Mouse (Mus musculus): Measurements from ENCODE around the gene Vmn1r45.
"Not testable (repeated sequence)": the region's sequence is repeated elsewhere in the genome, so short reads cannot be mapped to it uniquely, and the experiment has no call there.

Gene Vmn1r45

DNA sequence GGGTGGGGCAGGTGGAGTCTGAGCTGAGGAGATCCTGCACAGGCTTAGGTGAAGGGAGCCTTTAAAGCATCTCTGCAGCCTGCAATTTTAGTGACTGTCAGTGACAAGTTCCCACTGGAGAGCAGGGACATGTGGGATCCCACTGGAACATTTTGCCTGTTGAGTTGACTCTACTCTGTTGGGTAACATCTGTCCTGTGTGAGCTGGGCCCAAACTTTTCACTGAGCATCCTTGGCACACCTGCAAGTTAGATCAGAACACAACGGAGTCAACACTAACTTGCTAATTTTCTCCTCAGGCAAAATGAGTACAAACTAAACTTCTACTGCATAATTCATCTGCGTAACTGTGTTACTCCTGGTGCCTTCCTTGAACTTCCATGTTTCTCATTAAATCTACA is at the start of gene Vmn1r45:
Gene Vmn1r45 (minus strand): TSS at position 101 of the 400 bp plus-strand sequence.
- DNase-seq, result not testable (repeated sequence)

DNA sequence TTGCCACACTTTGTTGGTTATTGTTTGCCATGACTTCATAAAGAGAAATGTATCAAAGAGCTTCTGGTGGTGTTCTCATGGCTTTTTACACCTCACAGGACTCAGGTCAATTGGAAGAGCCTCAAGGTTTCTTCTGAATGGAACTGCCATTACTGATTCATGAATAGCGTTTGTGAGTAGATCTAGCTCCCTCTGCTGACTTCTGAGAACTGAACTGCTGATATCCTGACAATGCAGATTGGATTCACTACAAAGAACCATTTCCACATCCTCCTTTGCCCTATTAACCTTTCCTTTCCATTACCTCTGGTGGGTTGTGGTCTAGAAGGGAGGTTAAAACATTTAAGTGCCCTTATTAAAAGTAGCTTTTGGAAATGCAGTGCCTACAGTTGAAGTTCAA is 45.6 kb upstream of the Vmn1r45 start:
- DNase-seq, result no peak

DNA sequence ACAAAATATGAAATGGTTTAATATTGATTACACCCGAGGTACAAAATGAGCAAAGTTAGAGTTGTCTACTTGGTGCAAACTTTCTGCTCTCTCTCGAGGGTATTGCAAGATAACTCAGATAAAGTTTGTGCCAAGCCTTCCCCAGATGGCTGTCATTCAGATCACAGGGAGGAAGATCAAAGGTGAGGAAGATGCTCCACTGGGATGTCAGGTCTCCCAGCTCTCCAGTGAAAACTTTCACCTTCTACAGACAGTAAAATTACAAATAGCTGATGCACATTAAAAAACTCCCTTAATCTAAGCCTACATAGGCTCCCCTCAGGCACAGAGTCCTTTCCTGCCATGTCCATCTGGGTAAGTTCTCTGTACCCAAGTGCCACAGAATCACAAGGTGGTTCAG is 28.6 kb upstream of the Vmn1r45 start, which contains the start of gene Vmn1r46:
Gene Vmn1r46 (plus strand): TSS at position 301 of the 400 bp plus-strand sequence.
- DNase-seq, result no peak

DNA sequence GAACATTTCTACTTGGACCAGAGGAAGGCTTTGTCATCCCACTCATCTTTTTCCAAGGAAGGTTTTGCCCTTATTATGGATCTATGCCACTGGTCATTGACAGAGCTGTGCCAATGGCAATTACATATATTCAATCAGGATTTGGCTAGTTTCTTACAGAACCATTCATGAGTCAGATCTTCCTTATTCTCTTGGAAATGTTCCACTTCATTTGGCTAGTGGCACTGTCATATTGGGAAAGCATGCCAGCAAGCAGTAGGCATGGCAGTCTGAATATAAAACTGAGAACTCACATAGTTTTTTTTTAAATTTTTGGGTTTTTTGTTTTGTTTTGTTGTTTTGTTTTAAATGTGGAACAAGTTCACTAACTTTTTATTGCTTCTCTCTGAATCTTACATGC is 25.9 kb upstream of the Vmn1r45 start:
- DNase-seq, result no peak

DNA sequence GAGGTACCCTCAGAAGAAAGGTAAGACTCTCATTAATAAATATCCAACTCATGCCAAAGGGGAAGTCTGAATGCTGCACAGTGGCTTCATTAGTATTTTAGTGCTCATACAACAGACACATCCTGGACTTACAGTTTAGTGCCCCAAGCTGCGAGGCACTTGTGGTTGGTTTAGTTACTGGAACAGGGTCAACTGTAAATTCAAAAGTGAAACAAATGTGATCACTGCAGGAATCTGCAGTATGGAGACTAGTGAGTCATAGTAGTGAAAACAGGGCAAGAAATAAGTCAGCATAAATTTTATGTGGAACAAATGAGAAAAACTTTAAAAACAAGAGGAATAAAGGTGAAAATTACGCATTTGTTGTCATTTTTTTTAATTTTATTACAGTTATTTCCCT is 13.2 kb upstream of the Vmn1r45 start:
- DNase-seq, result no peak

DNA sequence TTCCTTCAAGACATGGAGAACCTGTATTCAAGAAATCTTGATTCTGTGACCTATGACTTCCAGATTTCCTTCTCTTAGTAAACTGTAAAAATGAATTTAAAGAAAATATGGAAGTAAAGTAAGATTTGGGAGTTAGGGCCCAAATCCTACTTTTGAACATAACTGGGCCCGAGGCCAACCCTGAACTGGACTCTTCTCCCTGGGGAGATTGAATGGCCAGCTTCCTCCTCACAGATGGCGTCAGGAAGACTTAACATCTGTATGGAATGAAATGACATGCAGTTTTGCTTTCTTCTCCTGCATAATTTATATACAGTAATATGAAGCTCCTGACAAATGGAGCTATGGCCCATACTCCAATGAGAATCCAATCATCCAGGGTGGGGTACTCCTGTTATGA is 528 bp upstream of the Vmn1r45 start:
- no peak for DNase-seq

DNA sequence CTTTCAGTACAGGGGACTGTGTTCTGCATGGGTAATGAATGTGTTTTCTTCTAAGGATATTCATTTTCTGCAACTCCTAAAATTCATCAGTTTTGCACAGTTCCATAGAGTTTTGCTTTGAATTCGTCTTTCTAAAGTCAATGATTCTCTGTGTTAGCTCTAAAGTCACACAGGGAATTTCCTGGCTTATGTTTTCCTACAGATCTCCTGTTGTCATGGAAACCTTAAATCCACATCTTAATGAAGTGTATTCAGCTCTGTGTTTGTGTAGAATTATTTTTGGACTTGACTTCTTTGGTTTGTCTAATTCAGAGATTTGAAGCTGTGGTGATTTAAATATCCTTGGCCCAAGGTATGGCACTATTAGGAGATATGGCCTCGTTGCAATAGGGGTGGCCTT is 56.6 kb downstream of the Vmn1r45 start:
- DNase-seq, result no peak

DNA sequence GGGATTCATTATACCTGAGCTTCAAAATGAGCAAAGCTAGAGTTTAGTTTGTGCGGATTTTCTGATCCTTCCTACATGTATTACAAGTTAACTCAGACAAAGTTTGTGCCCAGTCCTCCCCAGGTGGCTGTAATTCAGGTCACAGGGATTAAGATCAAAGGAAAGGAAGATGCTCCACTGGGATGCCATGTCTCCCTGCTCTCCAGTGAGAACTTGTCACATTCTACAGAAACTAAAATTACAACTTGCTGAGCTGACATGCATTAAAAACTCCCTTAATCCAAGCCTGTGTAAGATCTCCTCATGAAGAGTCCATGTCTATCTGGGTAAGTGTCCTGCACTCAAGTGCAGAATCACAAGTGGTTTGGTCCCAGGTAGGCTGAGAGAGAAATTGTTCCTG is 57.0 kb downstream of the Vmn1r45 start, which contains the start of gene Vmn1r44:
Gene Vmn1r44 (plus strand): TSS at position 301 of the 400 bp plus-strand sequence.
- DNase-seq, result no peak
